Mouse (Mus musculus): ENCODE measurements at regions not wholly inside any gene's neighbourhood (a gene's known extent, or its start where the extent isn't known, plus 50 kb on each side); places are given as distances from the start of the nearest gene placed in this dataset.
A peak's percentile ranks its signal among the peaks of the same experiment; 100 is the strongest.

- peak; percentile 50 for DNase-seq
These were observed 793.0 kb downstream of the Gm7489 start for GRCm38 (mm10) chr15:54677660-54678059.
